Mouse (Mus musculus) hindbrain, postnatal 0 days (tissue): ENCODE measurements around the gene Islr2. TPM values are rescaled to one million over a fixed set of nuclear protein-coding genes. Genes with fewer than 3 reads are reported as not detected.

ENCODE experiments used
- ATAC-seq: fragments of 200-750 bp; cut with Nextera tagmentation; 2 replicates; pipeline ENCODE4 v1.8.0; 2017; ENCODE audit warnings: mild to moderate bottlenecking, moderate TSS enrichment, moderate library complexity
- DNase-seq: peaks from one replicate; pipeline ENCODE4 v3.0.0-alpha.2; 2015; ENCODE audit warnings: low spot score
- H3K27ac ChIP-seq: fragments of 300-500 bp; sonication (generic); 2 replicates; pipeline ENCODE4 v1.5.1; 2014; ENCODE audit warnings: mild to moderate bottlenecking
- H3K27me3 ChIP-seq: fragments of 300-500 bp; sonication (generic); 2 replicates; pipeline ENCODE4 v1.6.1; 2014; ENCODE audit warnings: low read length, mixed read lengths; ENCODE audit not compliant: insufficient read depth
- H3K36me3 ChIP-seq: fragments of 300-500 bp; sonication (generic); 2 replicates; pipeline ENCODE4 v1.6.1; 2014; ENCODE audit warnings: low read length, mixed read lengths; ENCODE audit not compliant: insufficient read depth
- H3K4me1 ChIP-seq: fragments of 300-500 bp; sonication (generic); 2 replicates; pipeline ENCODE4 v1.6.1; 2014; ENCODE audit warnings: antibody characterized with exemption, low read length, mixed read lengths; ENCODE audit not compliant: insufficient read depth
- H3K4me2 ChIP-seq: fragments of 300-500 bp; sonication (generic); 2 replicates; pipeline ENCODE4 v1.6.1; 2014; ENCODE audit warnings: low read depth, mild to moderate bottlenecking, low read length, moderate library complexity, mixed read lengths
- H3K4me3 ChIP-seq: fragments of 300-500 bp; sonication (generic); 2 replicates; pipeline ENCODE4 v1.5.1; 2014; ENCODE audit warnings: low read length
- H3K9ac ChIP-seq: fragments of 300-500 bp; sonication (generic); replicated peaks from 2 replicates; pipeline ENCODE4 v1.6.1; 2014; ENCODE audit warnings: mild to moderate bottlenecking, low read length, moderate library complexity, mixed read lengths
- H3K9me3 ChIP-seq: fragments of 300-500 bp; sonication (generic); 2 replicates; pipeline ENCODE4 v1.6.1; 2016; ENCODE audit warnings: low read length, mixed read lengths
- CTCF ChIP-seq: IDR thresholded peaks from 2 replicates; pipeline ENCODE4 v1.5.1; 2016; ENCODE audit warnings: antibody characterized with exemption, control low read depth, low read depth
- WGBS: fragments of 180-500 bp; shearing (Covaris S2); extraction: QIAGEN DNeasy Blood & Tissue Kit; methylation state at CpG from one replicate; pipeline ENCODE4 v1.1.7; 2014; 5-methylcytosine and 5-hydroxymethylcytosine counted together
- polyA plus RNA-seq: library from polyadenylated mRNA; unstranded; fragments of >200 nt; fragmentation: Nextera tagmentation; extraction: Ambion mirVana; gene quantifications from 2 replicates; pipeline ENCODE4 v1.2.1, GENCODE M21; 2015
- total RNA-seq: library from RNA; depleted of rRNA; stranded (reverse); fragments of >200 nt; gene quantifications from 2 replicates; pipeline ENCODE4 v1.2.3, GENCODE M21; 2014

The Islr2 gene
- total and polyA plus RNA-seq, 2 experiments from 2014 or later = 15.8 to 293 TPM

- no peak for DNase-seq
- 85% methylated on average over 3 of the region's 3 CpGs for WGBS
- no peaks in the 10 kb centered on the region for H3K9me3 ChIP-seq
- H3K27me3 ChIP-seq = no peaks in the 10 kb centered on the region
- H3K36me3 ChIP-seq = no peaks in the 10 kb centered on the region
- no peak overlapping the region for H3K9ac ChIP-seq
- ATAC-seq = no peak
- no peak overlapping the region for H3K27ac ChIP-seq
- H3K4me3 ChIP-seq = no peak overlapping the region
- TF ChIP-seq CTCF = no peak
- H3K4me1 ChIP-seq = 0 out of 2 replicates have a peak, but pooled peaks cover 3% of the 10 kb centered on the region
- no peak overlapping the region for H3K4me2 ChIP-seq
These were observed 41.9 kb downstream of the Islr2 start for GRCm38 (mm10) chr9:58162173-58162572.

DNA sequence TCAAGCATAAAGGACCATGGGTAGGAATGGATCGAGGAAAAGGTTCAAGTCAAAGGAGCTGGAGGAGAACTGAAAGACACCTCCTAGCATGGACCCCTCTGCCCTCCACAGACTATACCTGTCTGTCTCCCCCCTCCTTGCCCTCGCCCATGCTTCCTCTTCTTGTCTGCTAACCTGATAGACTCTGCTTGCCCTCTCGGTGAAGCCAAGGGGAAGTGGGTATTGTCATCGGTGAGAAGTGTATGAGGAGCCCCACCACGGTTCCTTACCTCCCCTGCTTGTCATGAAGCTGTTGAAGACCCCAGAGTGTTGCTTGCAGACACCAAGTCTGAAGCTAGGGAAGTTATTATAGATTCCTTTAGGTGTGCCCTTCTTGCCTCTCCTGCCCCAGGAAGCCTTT is 43.8 kb downstream of the Islr2 start:
- H3K27me3 ChIP-seq = no peaks in the 10 kb centered on the region
- H3K9ac ChIP-seq = no peak overlapping the region
- peaks cover 10% of the 10 kb centered on the region; the same call in 1 of the 2 replicates for H3K4me1 ChIP-seq
- DNase-seq (no peak), ATAC-seq (no peak)
- H3K4me3 ChIP-seq = no peak overlapping the region
- no peaks in the 10 kb centered on the region for H3K9me3 ChIP-seq
- H3K36me3 ChIP-seq = no peaks in the 10 kb centered on the region
- WGBS = 73% methylated on average over 5 of the region's 5 CpGs
- no peak overlapping the region for H3K4me2 ChIP-seq
- TF ChIP-seq CTCF = no peak
- no peak overlapping the region for H3K27ac ChIP-seq

DNA sequence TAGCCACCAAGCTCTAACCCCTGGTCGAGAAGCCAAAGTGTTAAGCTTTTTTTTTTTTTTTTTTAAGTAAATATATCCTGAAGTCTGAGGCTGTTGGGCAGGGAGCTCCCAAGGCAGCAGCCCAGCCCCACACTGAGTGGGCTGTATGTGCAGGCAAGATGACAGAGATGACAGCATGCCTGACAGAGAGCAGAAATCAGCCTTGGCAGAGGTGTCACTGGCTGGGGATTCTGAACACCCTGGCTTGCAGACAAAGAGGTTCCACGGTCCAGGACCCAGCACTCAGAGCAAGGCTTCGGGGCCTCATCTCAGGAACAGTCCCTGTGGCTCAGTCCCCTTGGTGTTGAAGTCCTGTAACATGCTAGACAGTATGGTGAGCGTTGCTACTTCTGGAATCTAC is 44.3 kb downstream of the Islr2 start:
- no peak overlapping the region for H3K9ac ChIP-seq
- H3K27me3 ChIP-seq = no peaks in the 10 kb centered on the region

GRCm38 (mm10) chr9:58158541-58159311 is 45.4 kb downstream of the Islr2 start:
- peak; percentile 53 for DNase-seq
- Histone ChIP-seq H3K27me3 (no peaks in the 10 kb centered on the region), H3K9me3 (no peaks in the 10 kb centered on the region), H3K36me3 (no peaks in the 10 kb centered on the region), H3K4me2 (peak overlapping the region; percentile 23; the same call in 1 of the 2 replicates), H3K4me3 (no peak overlapping the region), H3K9ac (no peak overlapping the region), H3K4me1 (peaks cover 11% of the 10 kb centered on the region; the same call in 1 of the 2 replicates), H3K27ac (peak overlapping the region; percentile 65; the same call in 1 of the 2 replicates)
- TF ChIP-seq CTCF = no peak
- ATAC-seq = peak; percentile 41; the same call in 1 of the 2 replicates
- 41% methylated on average over 7 of the region's 7 CpGs for WGBS

More for the DNA sequence above, 44.3 kb downstream of the Islr2 start:
- Histone ChIP-seq H3K27ac (no peak overlapping the region), H3K4me3 (no peak overlapping the region), H3K4me2 (no peak overlapping the region), H3K36me3 (no peaks in the 10 kb centered on the region), H3K4me1 (peaks cover 11% of the 10 kb centered on the region; the same call in 1 of the 2 replicates), H3K9me3 (no peaks in the 10 kb centered on the region)
- 54% methylated on average over 4 of the region's 4 CpGs for WGBS
- TF ChIP-seq CTCF = no peak
- ATAC-seq (no peak), DNase-seq (no peak)

DNA sequence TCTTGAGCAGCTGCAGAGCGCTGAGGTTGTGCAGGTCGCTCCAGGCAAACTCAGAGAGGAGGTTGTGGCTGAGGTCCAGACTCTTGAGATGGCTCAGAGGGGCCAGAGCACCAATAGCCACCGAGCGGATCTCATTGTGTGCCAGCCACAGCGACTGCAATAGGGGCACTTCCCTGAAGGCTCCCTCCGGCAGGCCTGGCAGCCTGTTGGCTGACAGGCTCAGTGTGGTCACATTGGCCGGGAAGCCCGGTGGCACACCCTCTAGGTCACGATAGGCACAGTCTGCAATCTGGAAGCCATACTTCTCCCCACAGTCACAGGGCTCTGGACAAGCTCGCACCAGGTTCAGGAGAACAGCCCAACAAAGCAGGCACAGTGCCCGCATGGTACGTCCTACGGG is 46.3 kb downstream of the Islr2 start:
- TF ChIP-seq CTCF = no peak
- WGBS = 68% methylated on average over 13 of the region's 13 CpGs
- Histone ChIP-seq H3K4me1 (peaks cover 11% of the 10 kb centered on the region; the same call in 1 of the 2 replicates), H3K4me3 (no peak overlapping the region), H3K36me3 (no peaks in the 10 kb centered on the region), H3K27me3 (no peaks in the 10 kb centered on the region), H3K4me2 (peak overlapping the region; percentile 23), H3K9ac (no peak overlapping the region), H3K27ac (peak overlapping the region; percentile 65; the same call in 1 of the 2 replicates), H3K9me3 (no peaks in the 10 kb centered on the region)
- ATAC-seq (peak; percentile 15; the same call in 1 of the 2 replicates), DNase-seq (peak; percentile 33)

- H3K4me3 ChIP-seq = no peak overlapping the region
- peaks cover 11% of the 10 kb centered on the region; the same call in 1 of the 2 replicates for H3K4me1 ChIP-seq
- DNase-seq = no peak
- H3K9ac ChIP-seq = no peak overlapping the region
- no peaks in the 10 kb centered on the region for H3K36me3 ChIP-seq
- ATAC-seq = no peak
- 81% methylated on average over 22 of the region's 22 CpGs for WGBS
- no peaks in the 10 kb centered on the region for H3K27me3 ChIP-seq
- no peak for TF ChIP-seq CTCF
- H3K9me3 ChIP-seq = no peaks in the 10 kb centered on the region
- peak overlapping the region; percentile 23; the same call in 1 of the 2 replicates for H3K4me2 ChIP-seq
- H3K27ac ChIP-seq = peak overlapping the region; percentile 41; the same call in 1 of the 2 replicates
These were observed 47.1 kb downstream of the Islr2 start for GRCm38 (mm10) chr9:58156819-58157560.
